Mouse (Mus musculus) heart, postnatal 0 days (tissue): ENCODE data around the gene Orc2.

Source experiments
- CTCF ChIP-seq: IDR thresholded peaks from 2 replicates; pipeline ENCODE4 v1.5.1; 2016; ENCODE audit warnings: antibody characterized with exemption, control low read depth, low read depth
- EP300 ChIP-seq: IDR thresholded peaks from 2 replicates; pipeline ENCODE4 v1.6.1; 2016; ENCODE audit warnings: antibody characterized with exemption, low read depth

DNA sequence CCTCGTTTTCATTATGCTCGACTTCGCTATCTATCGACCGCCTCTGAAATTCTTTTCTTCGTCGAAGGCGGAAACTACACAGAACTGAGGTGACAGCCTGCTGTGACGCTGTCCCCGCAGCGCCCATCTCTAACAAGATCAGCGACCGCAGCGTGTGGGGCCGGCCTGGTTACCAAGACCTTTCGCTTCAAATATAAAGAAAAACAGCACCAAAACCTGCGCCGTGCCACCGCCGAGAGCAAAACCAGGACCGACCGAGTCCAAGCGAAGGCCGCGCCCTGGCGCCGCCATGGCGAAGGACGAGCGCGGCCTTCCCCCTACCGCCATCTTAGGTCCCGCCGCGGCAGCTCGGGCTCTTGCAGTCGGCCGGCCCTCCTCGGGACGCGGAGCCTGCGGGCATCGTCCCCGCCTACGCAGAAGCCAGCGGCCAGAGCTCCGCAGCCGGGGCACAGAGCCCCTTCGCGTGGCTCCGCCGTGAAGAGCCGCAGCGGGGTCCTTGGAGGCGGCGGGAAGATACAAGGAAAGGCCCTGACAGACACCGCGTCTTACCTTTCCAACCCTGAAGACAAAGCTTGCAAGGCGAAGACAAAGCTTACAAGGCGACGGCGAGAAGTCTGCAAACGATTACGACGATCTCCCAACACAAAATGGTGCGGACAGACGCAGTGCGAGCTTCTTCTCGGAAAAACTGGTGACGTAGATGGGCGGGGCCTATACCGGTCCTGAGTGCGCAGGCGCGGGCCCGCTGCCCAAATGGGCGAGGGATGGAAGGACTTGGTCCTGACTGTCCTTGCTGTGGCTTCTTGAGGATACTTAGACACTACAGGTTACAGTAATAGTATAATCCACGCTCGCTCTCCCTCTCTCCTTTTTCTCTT lies 81.3 kb downstream of the Orc2 start, which contains the start of gene Clk1:
- TF ChIP-seq EP300 (no peak; the same call in 1 of the 2 replicates), CTCF (no peak)
